Mouse (Mus musculus) lung, postnatal 0 days (tissue): Measurements from ENCODE around the gene Atp5l. TPM values are rescaled to one million over a fixed set of nuclear protein-coding genes. Genes with fewer than 3 reads are reported as not detected.

Experiments
- ATAC-seq: fragments of 200-750 bp; cut with Nextera tagmentation; 2 replicates; pipeline ENCODE4 v1.8.0; 2017; ENCODE audit warnings: moderate library complexity
- DNase-seq: peaks from one replicate; pipeline ENCODE4 v3.0.0-alpha.2; 2016; ENCODE audit warnings: low spot score
- H3K27ac ChIP-seq: fragments of 300-500 bp; sonication (generic); 2 replicates; pipeline ENCODE4 v1.5.1; 2014; ENCODE audit warnings: antibody characterized with exemption, mild to moderate bottlenecking, low read length, mixed read lengths
- H3K27me3 ChIP-seq: fragments of 300-500 bp; sonication (generic); replicated peaks from 2 replicates; pipeline ENCODE4 v1.6.1; 2014; ENCODE audit warnings: low read length, mixed read lengths; ENCODE audit not compliant: insufficient read depth
- H3K36me3 ChIP-seq: fragments of 300-500 bp; sonication (generic); 2 replicates; pipeline ENCODE4 v1.6.1; 2014; ENCODE audit warnings: low read length, mixed read lengths; ENCODE audit not compliant: insufficient read depth
- H3K4me1 ChIP-seq: fragments of 300-500 bp; sonication (generic); 2 replicates; pipeline ENCODE4 v1.6.1; 2014; ENCODE audit warnings: antibody characterized with exemption, low read depth, low read length, mixed read lengths; ENCODE audit not compliant: insufficient read depth
- H3K4me2 ChIP-seq: fragments of 300-500 bp; sonication (generic); replicated peaks from 2 replicates; pipeline ENCODE4 v1.6.1; 2014; ENCODE audit warnings: low read depth, mild to moderate bottlenecking, low read length, moderate library complexity, mixed read lengths
- H3K4me3 ChIP-seq: fragments of 300-500 bp; sonication (generic); 2 replicates; pipeline ENCODE4 v1.5.1; 2014; ENCODE audit warnings: low read depth, low read length
- H3K9ac ChIP-seq: fragments of 300-500 bp; sonication (generic); replicated peaks from 2 replicates; pipeline ENCODE4 v1.6.1; 2014; ENCODE audit warnings: low read depth, mild to moderate bottlenecking
- H3K9me3 ChIP-seq: fragments of 300-500 bp; sonication (generic); 2 replicates; pipeline ENCODE4 v1.6.1; 2016; ENCODE audit warnings: low read length, mixed read lengths
- CTCF ChIP-seq: IDR thresholded peaks from 2 replicates; pipeline ENCODE4 v1.5.1; 2016; ENCODE audit warnings: antibody characterized with exemption, mild to moderate bottlenecking
- EP300 ChIP-seq: IDR thresholded peaks from 2 replicates; pipeline ENCODE4 v1.6.1; 2016; ENCODE audit warnings: antibody characterized with exemption, mild to moderate bottlenecking, control low read depth
- WGBS: fragments of 180-500 bp; shearing (Covaris S2); extraction: QIAGEN DNeasy Blood & Tissue Kit; methylation state at CpG from one replicate; pipeline ENCODE4 v1.1.7; 2014; 5-methylcytosine and 5-hydroxymethylcytosine counted together
- polyA plus RNA-seq: library from polyadenylated mRNA; unstranded; fragments of >200 nt; fragmentation: Nextera tagmentation; extraction: Ambion mirVana; gene quantifications from 2 replicates; pipeline ENCODE4 v1.2.1, GENCODE M21; 2015

The Atp5l gene
- polyA plus RNA-seq, 1 experiment from 2014 or later: 736 TPM

DNA sequence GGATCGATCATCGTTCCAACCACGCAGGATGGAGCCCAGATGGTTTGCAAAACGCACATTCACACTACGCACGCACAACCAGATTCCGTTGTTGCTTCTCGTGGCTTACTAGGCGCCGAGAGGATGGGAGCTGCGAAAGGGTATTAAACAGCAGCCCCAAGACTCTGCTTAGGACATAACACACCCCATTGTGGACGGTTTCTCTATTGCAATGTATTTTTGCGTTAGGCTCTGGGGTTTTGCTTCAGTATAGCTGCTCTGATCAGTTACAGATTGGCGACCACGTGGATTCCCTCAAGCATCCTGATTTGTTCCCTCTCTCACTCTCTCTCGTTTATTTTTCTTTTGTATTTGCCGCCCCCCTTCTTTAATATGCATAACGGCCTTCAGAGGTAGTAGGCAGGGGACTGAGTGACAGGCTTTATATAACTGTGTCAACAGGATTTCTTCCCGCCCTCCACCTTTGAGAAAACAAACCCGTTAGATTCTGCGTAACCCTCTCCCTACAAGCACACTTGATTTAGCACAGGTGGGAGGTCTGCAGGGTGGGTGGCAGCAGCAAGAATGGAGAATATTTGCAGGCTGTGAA, 37.5 kb downstream of the Atp5l start:
- no peak overlapping the region for H3K27ac ChIP-seq
- no peak for DNase-seq
- no peaks in the 10 kb centered on the region for H3K27me3 ChIP-seq
- no peak overlapping the region for H3K9ac ChIP-seq
- under 1% methylated on average over 21 of the region's 21 CpGs for WGBS
- no peak for TF ChIP-seq EP300
- peak; percentile 32 for TF ChIP-seq CTCF
- H3K9me3 ChIP-seq: no peaks in the 10 kb centered on the region
- peaks cover 9% of the 10 kb centered on the region; the same call in 1 of the 2 replicates for H3K4me1 ChIP-seq
- no peaks in the 10 kb centered on the region for H3K36me3 ChIP-seq
- no peak for ATAC-seq
- H3K4me2 ChIP-seq: peak overlapping the region; percentile 96
- peak overlapping the region; percentile 96; the same call in 1 of the 2 replicates for H3K4me3 ChIP-seq

DNA sequence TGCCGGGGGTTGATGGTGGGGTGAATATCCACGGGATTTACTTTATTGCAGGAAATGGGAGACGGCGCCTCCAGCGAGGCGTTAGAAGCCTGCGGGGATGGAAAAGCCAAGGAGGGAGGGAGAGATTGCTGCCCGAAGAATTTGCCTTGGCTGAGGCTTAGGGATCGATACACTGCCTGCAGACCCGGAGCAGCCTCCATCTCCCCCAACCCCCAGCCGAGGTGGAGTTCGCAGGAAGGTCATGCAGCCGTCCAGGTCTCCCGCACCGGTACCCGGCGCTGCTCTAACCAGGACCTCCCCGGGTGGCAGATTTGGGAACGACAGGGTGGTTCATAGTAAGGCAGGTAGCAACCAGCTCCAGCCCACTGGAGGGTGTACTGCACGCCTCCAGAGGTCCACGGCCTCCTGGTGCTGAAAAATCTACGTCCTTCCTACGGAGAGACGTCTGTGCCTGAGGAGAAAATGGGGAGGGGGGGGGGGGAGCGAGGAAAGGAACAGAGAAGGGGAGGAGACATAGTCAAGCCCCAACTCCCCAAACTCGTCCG, 38.0 kb downstream of the Atp5l start:
- no peaks in the 10 kb centered on the region for H3K9me3 ChIP-seq
- peak; percentile 31 for ATAC-seq
- WGBS: 1% methylated on average over 26 of the region's 27 CpGs
- H3K36me3 ChIP-seq: no peaks in the 10 kb centered on the region
- H3K27me3 ChIP-seq: no peaks in the 10 kb centered on the region
- TF ChIP-seq CTCF (peak; percentile 45), EP300 (no peak)
- peak; percentile 65 for DNase-seq
- peaks cover 9% of the 10 kb centered on the region; the same call in 1 of the 2 replicates for H3K4me1 ChIP-seq
- H3K4me2 ChIP-seq: peak overlapping the region; percentile 96
- H3K4me3 ChIP-seq: peak overlapping the region; percentile 96
- no peak overlapping the region for H3K9ac ChIP-seq
- 0 out of 2 replicates have a peak overlapping the region, but pooled peaks have one; percentile 93 for H3K27ac ChIP-seq

DNA sequence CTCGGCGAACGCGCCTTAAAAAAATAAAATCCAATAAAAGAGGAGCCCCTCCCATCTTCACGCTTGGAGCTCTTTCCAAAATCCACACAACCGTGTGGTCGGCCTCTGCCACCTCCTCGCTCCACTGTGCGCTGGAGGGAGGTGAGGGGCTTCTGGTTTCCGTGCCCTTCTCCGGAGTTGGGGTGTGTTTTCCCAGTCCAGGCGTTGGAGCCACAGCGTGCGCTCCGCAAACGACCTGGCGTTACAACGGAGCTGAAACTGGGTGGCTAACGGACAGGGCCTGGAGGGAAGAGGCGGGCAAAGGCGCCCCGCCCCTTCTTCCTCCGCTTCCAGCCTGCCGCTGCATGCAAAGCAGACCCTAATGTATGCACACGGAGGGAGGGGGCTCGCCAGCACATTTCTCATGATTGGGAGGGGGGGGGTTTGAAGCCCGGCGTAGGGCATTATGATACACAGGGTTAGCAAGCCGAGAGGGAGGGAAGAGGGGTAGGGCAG, 38.6 kb downstream of the Atp5l start:
- no peak for TF ChIP-seq CTCF
- TF ChIP-seq EP300: no peak
- Histone ChIP-seq H3K9me3 (no peaks in the 10 kb centered on the region), H3K4me3 (peak overlapping the region; percentile 96), H3K4me1 (peaks cover 9% of the 10 kb centered on the region), H3K27me3 (no peaks in the 10 kb centered on the region), H3K9ac (peak overlapping the region; percentile 46), H3K4me2 (peak overlapping the region; percentile 96), H3K36me3 (no peaks in the 10 kb centered on the region), H3K27ac (peak overlapping the region; percentile 93)
- peak; percentile 78 for DNase-seq
- WGBS: 1% methylated on average over 29 of the region's 29 CpGs
- peak; percentile 45 for ATAC-seq

DNA sequence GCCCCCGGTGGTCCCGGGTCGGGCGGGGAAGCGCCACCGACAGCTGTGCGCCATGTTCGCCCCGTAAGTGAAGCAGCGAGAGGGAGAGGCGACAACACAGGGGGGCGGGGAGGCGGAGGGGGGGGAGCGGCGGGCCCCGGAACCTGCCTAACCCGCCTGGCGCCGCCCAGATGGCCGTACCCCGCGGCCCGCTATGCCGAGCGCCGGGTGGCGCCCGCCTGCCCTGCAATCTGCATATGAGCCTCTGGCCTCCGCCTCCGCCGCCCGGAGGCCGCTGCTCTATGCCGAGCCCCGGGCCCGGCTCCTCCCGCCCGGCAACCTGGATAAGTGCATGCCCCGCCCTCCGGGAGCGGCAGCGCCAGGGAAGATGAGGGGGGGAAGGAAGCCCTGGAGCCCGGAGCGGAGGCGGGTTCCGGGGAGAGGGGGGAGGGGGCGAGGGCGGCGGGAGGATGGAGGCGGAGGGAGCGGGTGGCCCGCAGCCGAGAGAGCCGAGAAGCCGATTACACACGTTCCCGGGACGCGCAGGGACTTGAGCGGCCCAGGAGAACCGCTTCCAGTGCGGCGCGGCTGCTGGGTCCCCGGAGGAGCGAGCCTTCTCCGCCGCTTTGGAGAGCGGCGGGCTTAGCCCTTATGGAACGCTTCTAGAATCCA, 39.2 kb downstream of the Atp5l start, which contains the start of gene Kmt2a:
Gene Kmt2a (minus strand): TSS at position 76 of the 651 bp plus-strand sequence.
- Histone ChIP-seq H3K36me3 (no peaks in the 10 kb centered on the region), H3K9ac (peak within 1 kb of the TSS; percentile 84), H3K27me3 (no peaks in the 10 kb centered on the region), H3K4me1 (peaks cover 9% of the 10 kb centered on the region), H3K4me3 (peak within 1 kb of the TSS; percentile 96), H3K4me2 (peak within 1 kb of the TSS; percentile 99), H3K27ac (peak within 1 kb of the TSS; percentile 93), H3K9me3 (no peaks in the 10 kb centered on the region)
- WGBS: under 1% methylated on average over 29 of the region's 71 CpGs
- ATAC-seq (peak; percentile 90), DNase-seq (peak; percentile 95)
- TF ChIP-seq CTCF (0 out of 2 replicates have a peak, but pooled peaks have one; percentile 9), EP300 (no peak)

DNA sequence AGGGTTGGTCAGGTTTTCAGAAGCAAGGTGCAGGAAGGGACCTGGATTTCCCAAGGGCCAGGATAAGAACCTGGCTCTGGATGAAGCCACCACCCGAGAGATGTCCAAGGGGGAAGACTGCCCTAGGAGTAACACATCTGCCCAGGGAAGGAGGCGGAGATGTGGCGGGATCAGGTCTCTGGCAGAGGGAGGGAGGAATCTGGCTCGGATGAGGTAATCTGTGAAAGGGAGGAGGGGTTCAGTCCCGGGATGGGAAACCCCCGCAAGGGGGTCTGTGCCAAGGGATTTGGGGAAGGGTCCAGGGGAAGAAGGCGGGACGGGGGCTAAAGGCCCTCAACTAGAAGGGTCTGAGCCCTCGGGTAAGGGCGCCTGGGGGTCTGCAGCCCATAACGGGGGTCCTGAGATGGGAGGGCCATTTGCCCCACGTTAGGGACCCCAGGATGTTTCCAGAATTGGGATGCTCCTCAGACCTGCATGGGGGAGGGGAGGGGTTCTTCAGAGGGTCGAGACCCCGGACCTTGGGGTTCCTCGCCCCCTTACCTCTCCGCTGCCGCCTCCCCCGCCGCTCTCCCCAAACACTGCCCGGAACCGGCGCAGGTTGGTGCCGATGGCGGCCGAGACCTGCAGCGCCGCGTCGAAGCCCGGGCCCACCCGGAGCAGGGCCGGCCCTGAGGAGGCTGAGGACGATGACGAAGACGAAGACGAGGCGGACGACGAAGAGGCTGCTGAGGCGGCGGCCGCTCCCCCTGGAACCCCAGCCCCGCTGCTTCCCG, 40.0 kb downstream of the Atp5l start:
- H3K27ac ChIP-seq: peak overlapping the region; percentile 84
- H3K27me3 ChIP-seq: no peaks in the 10 kb centered on the region
- H3K4me1 ChIP-seq: peaks cover 9% of the 10 kb centered on the region
- ATAC-seq (peak; percentile 5), DNase-seq (peak; percentile 54)
- peak overlapping the region; percentile 84 for H3K9ac ChIP-seq
- TF ChIP-seq CTCF (no peak), EP300 (no peak)
- peak overlapping the region; percentile 99 for H3K4me2 ChIP-seq
- 4% methylated on average over 18 of the region's 44 CpGs for WGBS
- no peaks in the 10 kb centered on the region for H3K9me3 ChIP-seq
- peak overlapping the region; percentile 96 for H3K4me3 ChIP-seq
- H3K36me3 ChIP-seq: no peaks in the 10 kb centered on the region
